Mouse (Mus musculus): ENCODE data around the gene Gm10663. TPM values are rescaled to one million over a fixed set of nuclear protein-coding genes. Genes with fewer than 3 reads are reported as not detected.

Gm10663 gene
- polyA plus RNA-seq, 1 experiment from 2014 or later, result not detected

GRCm38 (mm10) chr8:65053968-65054367 lies 20.9 kb upstream of the Gm10663 start:
- H3K4me2 ChIP-seq, result no peak overlapping the region

GRCm38 (mm10) chr8:65056722-65057121 lies 18.1 kb upstream of the Gm10663 start:
- WGBS, result 82% methylated on average over 4 of the region's 4 CpGs
- ATAC-seq (ENCODE audit: borderline replicate concordance, extremely low read depth, low FRiP score, low TSS enrichment), result no peak
- H3K9ac ChIP-seq, result no peak overlapping the region
- no peak overlapping the region for H3K4me3 ChIP-seq
- no peak overlapping the region for H3K4me2 ChIP-seq
- no peaks in the 10 kb centered on the region for H3K36me3 ChIP-seq
- H3K4me1 ChIP-seq, result no peaks in the 10 kb centered on the region
- H3K27me3 ChIP-seq, result no peaks in the 10 kb centered on the region
- no peak overlapping the region for H3K27ac ChIP-seq
- H3K9me3 ChIP-seq, result no peaks in the 10 kb centered on the region

More at GRCm38 (mm10) chr8:65053968-65054367, 20.9 kb upstream of the Gm10663 start:
- no peak overlapping the region for H3K4me3 ChIP-seq
- no peaks in the 10 kb centered on the region for H3K9me3 ChIP-seq
- 77% methylated on average over 5 of the region's 5 CpGs for WGBS
- H3K27me3 ChIP-seq, result no peaks in the 10 kb centered on the region
- ATAC-seq (ENCODE audit: borderline replicate concordance, extremely low read depth, low FRiP score, low TSS enrichment), result no peak
- no peak overlapping the region for H3K9ac ChIP-seq
- no peak overlapping the region for H3K27ac ChIP-seq
- H3K36me3 ChIP-seq, result no peaks in the 10 kb centered on the region
- H3K4me1 ChIP-seq, result no peaks in the 10 kb centered on the region

DNA sequence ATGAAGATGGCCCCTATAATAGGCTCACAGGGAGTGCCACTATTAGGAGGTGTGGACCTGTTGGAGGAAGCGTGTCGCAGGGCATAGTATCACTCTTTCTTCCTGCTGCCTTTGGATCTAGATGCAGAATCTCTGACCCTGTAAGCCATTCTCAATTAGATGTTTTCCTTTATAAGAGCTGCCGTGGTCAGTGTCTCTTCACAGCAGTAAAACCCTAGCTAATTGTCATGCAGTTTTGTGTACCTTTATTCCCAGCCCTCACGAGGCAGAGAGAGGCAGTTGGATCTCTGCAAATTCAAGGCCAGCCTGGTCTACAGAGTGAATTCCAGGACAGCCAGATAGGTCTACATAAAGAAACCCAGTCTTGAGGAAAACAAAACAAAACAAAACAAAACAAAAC lies 12.6 kb upstream of the Gm10663 start:
- no peak overlapping the region for H3K4me2 ChIP-seq
- H3K4me1 ChIP-seq, result no peaks in the 10 kb centered on the region
- no peaks in the 10 kb centered on the region for H3K27me3 ChIP-seq
- H3K9me3 ChIP-seq, result no peaks in the 10 kb centered on the region
- H3K36me3 ChIP-seq, result no peaks in the 10 kb centered on the region
- no peak overlapping the region for H3K9ac ChIP-seq
- no peak overlapping the region for H3K4me3 ChIP-seq
- H3K27ac ChIP-seq, result no peak overlapping the region
- WGBS, result 82% methylated on average over 4 of the region's 4 CpGs
- no peak for ATAC-seq (ENCODE audit: borderline replicate concordance, extremely low read depth, low FRiP score, low TSS enrichment)

- no peaks in the 10 kb centered on the region for H3K9me3 ChIP-seq
- H3K36me3 ChIP-seq, result no peaks in the 10 kb centered on the region
- H3K4me3 ChIP-seq, result no peak overlapping the region
- no peaks in the 10 kb centered on the region for H3K4me1 ChIP-seq
- H3K27me3 ChIP-seq, result no peaks in the 10 kb centered on the region
- H3K9ac ChIP-seq, result no peak overlapping the region
- ATAC-seq (ENCODE audit: borderline replicate concordance, extremely low read depth, low FRiP score, low TSS enrichment), result no peak
- H3K27ac ChIP-seq, result no peak overlapping the region
- WGBS, result 66% methylated on average over 2 of the region's 2 CpGs
- H3K4me2 ChIP-seq, result no peak overlapping the region
These were observed 10.8 kb upstream of the Gm10663 start for GRCm38 (mm10) chr8:65064071-65064470.

- 98% methylated on average over 3 of the region's 3 CpGs for WGBS
- no peak for ATAC-seq (ENCODE audit: borderline replicate concordance, extremely low read depth, low FRiP score, low TSS enrichment)
- Histone ChIP-seq H3K4me2 (no peak overlapping the region), H3K9ac (no peak overlapping the region), H3K27me3 (no peaks in the 10 kb centered on the region), H3K9me3 (no peaks in the 10 kb centered on the region), H3K36me3 (no peaks in the 10 kb centered on the region), H3K4me3 (no peak overlapping the region), H3K27ac (no peak overlapping the region), H3K4me1 (no peaks in the 10 kb centered on the region)
These were observed 9.2 kb upstream of the Gm10663 start for GRCm38 (mm10) chr8:65065622-65066021.

- no peaks in the 10 kb centered on the region for H3K4me1 ChIP-seq
- WGBS, result 90% methylated on average over 4 of the region's 4 CpGs
- H3K4me2 ChIP-seq, result no peak overlapping the region
- no peak overlapping the region for H3K4me3 ChIP-seq
- no peaks in the 10 kb centered on the region for H3K36me3 ChIP-seq
- no peaks in the 10 kb centered on the region for H3K27me3 ChIP-seq
- H3K9me3 ChIP-seq, result no peaks in the 10 kb centered on the region
- no peak for ATAC-seq (ENCODE audit: borderline replicate concordance, extremely low read depth, low FRiP score, low TSS enrichment)
- H3K27ac ChIP-seq, result no peak overlapping the region
- no peak overlapping the region for H3K9ac ChIP-seq
These were observed 7.8 kb upstream of the Gm10663 start for GRCm38 (mm10) chr8:65067031-65067430.

- no peak overlapping the region for H3K27ac ChIP-seq
These were observed 7.0 kb upstream of the Gm10663 start for GRCm38 (mm10) chr8:65067694-65068472.

GRCm38 (mm10) chr8:65068473-65068819 lies 6.4 kb upstream of the Gm10663 start:
- H3K4me1 ChIP-seq, result no peaks in the 10 kb centered on the region
- H3K36me3 ChIP-seq, result no peaks in the 10 kb centered on the region
- no peaks in the 10 kb centered on the region for H3K27me3 ChIP-seq
- 93% methylated on average over 4 of the region's 4 CpGs for WGBS
- no peak overlapping the region for H3K27ac ChIP-seq
- no peak for ATAC-seq (ENCODE audit: borderline replicate concordance, extremely low read depth, low FRiP score, low TSS enrichment)
- no peaks in the 10 kb centered on the region for H3K9me3 ChIP-seq
- no peak overlapping the region for H3K4me2 ChIP-seq
- H3K9ac ChIP-seq, result no peak overlapping the region
- no peak overlapping the region for H3K4me3 ChIP-seq

More at GRCm38 (mm10) chr8:65067694-65068472, 7.0 kb upstream of the Gm10663 start:
- H3K4me3 ChIP-seq, result no peak overlapping the region
- H3K27me3 ChIP-seq, result no peaks in the 10 kb centered on the region
- no peak overlapping the region for H3K4me2 ChIP-seq
- H3K9ac ChIP-seq, result no peak overlapping the region
- H3K36me3 ChIP-seq, result no peaks in the 10 kb centered on the region
- no peaks in the 10 kb centered on the region for H3K4me1 ChIP-seq
- H3K9me3 ChIP-seq, result no peaks in the 10 kb centered on the region
- WGBS, result 48% methylated on average over 10 of the region's 10 CpGs
- no peak for ATAC-seq (ENCODE audit: borderline replicate concordance, extremely low read depth, low FRiP score, low TSS enrichment)

- Histone ChIP-seq H3K27ac (no peak overlapping the region), H3K36me3 (no peaks in the 10 kb centered on the region), H3K9me3 (no peaks in the 10 kb centered on the region), H3K9ac (no peak overlapping the region), H3K27me3 (no peaks in the 10 kb centered on the region), H3K4me2 (no peak overlapping the region), H3K4me3 (no peak overlapping the region), H3K4me1 (no peaks in the 10 kb centered on the region)
- no peak for ATAC-seq (ENCODE audit: borderline replicate concordance, extremely low read depth, low FRiP score, low TSS enrichment)
- 62% methylated on average over 4 of the region's 4 CpGs for WGBS
These were observed 3.8 kb upstream of the Gm10663 start for GRCm38 (mm10) chr8:65070996-65071395.

GRCm38 (mm10) chr8:65080731-65081130 lies 5.9 kb downstream of the Gm10663 start:
- H3K4me3 ChIP-seq, result no peak overlapping the region
- H3K27ac ChIP-seq, result no peak overlapping the region
- H3K9me3 ChIP-seq, result no peaks in the 10 kb centered on the region
- H3K4me1 ChIP-seq, result no peaks in the 10 kb centered on the region
- H3K9ac ChIP-seq, result no peak overlapping the region
- 57% methylated on average over 9 of the region's 9 CpGs for WGBS
- no peaks in the 10 kb centered on the region for H3K36me3 ChIP-seq
- no peaks in the 10 kb centered on the region for H3K27me3 ChIP-seq
- no peak overlapping the region for H3K4me2 ChIP-seq
- no peak for ATAC-seq (ENCODE audit: borderline replicate concordance, extremely low read depth, low FRiP score, low TSS enrichment)

DNA sequence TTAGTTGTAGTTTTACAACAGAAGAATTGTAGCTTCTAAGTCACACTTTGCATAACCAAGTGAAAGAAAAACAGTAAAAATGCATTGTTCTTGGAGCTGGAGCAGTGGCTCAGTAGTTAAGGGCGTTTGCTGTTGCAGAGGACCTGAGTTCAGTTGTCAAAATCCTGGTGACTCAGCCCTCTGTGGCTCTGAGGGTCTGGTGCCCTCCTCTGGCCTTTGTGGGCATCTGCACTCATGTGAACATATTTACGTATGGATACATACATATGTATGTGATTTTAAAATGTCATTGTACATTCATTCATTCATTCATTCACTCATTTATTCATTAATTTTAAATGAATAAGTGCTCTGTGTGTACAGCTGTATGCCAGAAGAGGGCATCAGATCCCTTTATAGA lies 10.8 kb downstream of the Gm10663 start:
- no peaks in the 10 kb centered on the region for H3K36me3 ChIP-seq
- WGBS, result 74% methylated on average over 2 of the region's 2 CpGs
- no peak overlapping the region for H3K4me2 ChIP-seq
- no peaks in the 10 kb centered on the region for H3K27me3 ChIP-seq
- H3K4me1 ChIP-seq, result no peaks in the 10 kb centered on the region
- no peak overlapping the region for H3K4me3 ChIP-seq
- no peak overlapping the region for H3K27ac ChIP-seq
- no peaks in the 10 kb centered on the region for H3K9me3 ChIP-seq
- no peak overlapping the region for H3K9ac ChIP-seq
- no peak for ATAC-seq (ENCODE audit: borderline replicate concordance, extremely low read depth, low FRiP score, low TSS enrichment)

- no peak; the same call in 1 of the 2 replicates for ATAC-seq (ENCODE audit: borderline replicate concordance, extremely low read depth, low FRiP score, low TSS enrichment)
- WGBS, result 47% methylated on average over 8 of the region's 8 CpGs
- Histone ChIP-seq H3K27ac (no peak overlapping the region), H3K4me1 (no peaks in the 10 kb centered on the region), H3K4me3 (no peak overlapping the region), H3K27me3 (no peaks in the 10 kb centered on the region), H3K4me2 (no peak overlapping the region), H3K9ac (no peak overlapping the region), H3K9me3 (no peaks in the 10 kb centered on the region), H3K36me3 (no peaks in the 10 kb centered on the region)
These were observed 12.9 kb downstream of the Gm10663 start for GRCm38 (mm10) chr8:65087711-65088110.

GRCm38 (mm10) chr8:65088120-65088519 lies 13.3 kb downstream of the Gm10663 start:
- Histone ChIP-seq H3K27me3 (no peaks in the 10 kb centered on the region), H3K9me3 (no peaks in the 10 kb centered on the region), H3K9ac (no peak overlapping the region), H3K27ac (no peak overlapping the region), H3K4me3 (no peak overlapping the region), H3K36me3 (no peaks in the 10 kb centered on the region), H3K4me2 (no peak overlapping the region), H3K4me1 (no peaks in the 10 kb centered on the region)
- ATAC-seq (ENCODE audit: borderline replicate concordance, extremely low read depth, low FRiP score, low TSS enrichment), result no peak
- WGBS, result 88% methylated on average over 12 of the region's 12 CpGs

Measured in lung, embryonic 15.5 days (tissue).